Mouse (Mus musculus): ENCODE measurements at regions not wholly inside any gene's neighbourhood (a gene's known extent, or its start where the extent isn't known, plus 50 kb on each side); places are given as distances from the start of the nearest gene placed in this dataset.
"Not testable (repeated sequence)": the region's sequence is repeated elsewhere in the genome, so short reads cannot be mapped to it uniquely, and the experiment has no call there.

DNA sequence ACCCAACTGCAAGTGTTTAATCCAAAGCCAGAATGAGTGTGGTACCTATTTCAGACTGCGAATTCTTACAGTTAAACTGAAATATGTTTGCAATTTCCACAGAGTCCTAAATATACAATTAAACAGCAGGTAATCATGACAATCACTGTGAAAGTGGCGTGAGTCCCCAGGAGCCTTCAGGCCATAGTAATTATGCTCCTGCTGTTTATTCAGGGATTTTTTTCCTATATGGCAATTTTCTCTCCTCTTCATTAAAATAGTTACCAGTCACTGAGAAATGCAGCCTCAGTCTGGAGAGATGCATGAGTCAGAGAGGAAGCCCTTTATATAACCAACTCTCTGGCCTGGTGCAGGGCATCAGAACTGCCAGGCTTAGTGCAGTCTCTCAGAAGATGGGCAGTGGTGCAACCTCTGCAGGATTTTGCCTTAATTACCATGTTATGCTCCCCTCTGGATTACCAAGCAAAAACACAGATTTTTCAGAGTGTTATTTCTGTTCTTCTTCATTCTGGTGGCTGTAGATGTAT, 304.6 kb downstream of the Nek10 start:
- ATAC-seq (ENCODE audit: low read depth), result no peak
- WGBS, result 82% methylated on average over 2 of the region's 2 CpGs

DNA sequence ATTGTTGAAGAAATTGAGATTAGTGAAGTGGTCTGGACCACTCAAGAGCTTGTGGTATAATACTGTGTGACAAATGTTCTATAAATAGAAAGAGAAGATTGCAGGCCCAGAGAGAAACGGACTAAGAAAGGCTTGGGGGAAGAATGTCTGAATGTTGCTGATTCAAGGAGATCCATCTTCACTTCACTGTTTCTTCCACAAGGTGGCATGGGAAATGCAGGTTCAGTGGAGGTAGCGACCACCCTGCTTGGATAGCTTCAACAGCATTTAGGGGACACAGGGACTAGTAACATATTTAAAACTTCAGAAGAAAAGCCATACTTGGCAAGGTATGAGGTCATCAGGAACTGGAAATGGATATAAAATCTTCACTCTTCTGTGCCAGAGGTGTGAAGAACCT, 316.5 kb downstream of the Nek10 start:
- Histone ChIP-seq H3K9ac (ENCODE audit: low read length) (no peak overlapping the region), H3K27me3 (ENCODE audit: control insufficient read depth, insufficient read depth, low read depth, low read length) (no peaks in the 10 kb centered on the region), H3K4me3 (ENCODE audit: low read length) (no peak overlapping the region), H3K4me1 (replicated peaks; ENCODE audit: control insufficient read depth, insufficient read depth, low read length) (no peaks in the 10 kb centered on the region), H3K9me3 (ENCODE audit: control insufficient read depth, low read length) (no peaks in the 10 kb centered on the region), H3K36me3 (ENCODE audit: control insufficient read depth, insufficient read depth, low read length) (no peaks in the 10 kb centered on the region), H3K27ac (ENCODE audit: low read length) (no peak overlapping the region), H3K4me2 (ENCODE audit: low read depth, low read length) (no peak overlapping the region)
- no peak for ATAC-seq (ENCODE audit: low read depth)
- 41% methylated on average over 2 of the region's 2 CpGs for WGBS

More for the DNA sequence above, 304.6 kb downstream of the Nek10 start:
- H3K4me2 ChIP-seq (ENCODE audit: low read depth, low read length), result no peak overlapping the region
- H3K4me3 ChIP-seq (ENCODE audit: low read length), result no peak overlapping the region
- H3K4me1 ChIP-seq (replicated peaks; ENCODE audit: control insufficient read depth, insufficient read depth, low read length), result no peaks in the 10 kb centered on the region
- no peaks in the 10 kb centered on the region for H3K36me3 ChIP-seq (ENCODE audit: control insufficient read depth, insufficient read depth, low read length)
- no peak overlapping the region for H3K27ac ChIP-seq (ENCODE audit: low read length)
- H3K9me3 ChIP-seq (ENCODE audit: control insufficient read depth, low read length), result no peaks in the 10 kb centered on the region
- no peak overlapping the region for H3K9ac ChIP-seq (ENCODE audit: low read length)
- H3K27me3 ChIP-seq (ENCODE audit: control insufficient read depth, insufficient read depth, low read depth, low read length), result no peaks in the 10 kb centered on the region

DNA sequence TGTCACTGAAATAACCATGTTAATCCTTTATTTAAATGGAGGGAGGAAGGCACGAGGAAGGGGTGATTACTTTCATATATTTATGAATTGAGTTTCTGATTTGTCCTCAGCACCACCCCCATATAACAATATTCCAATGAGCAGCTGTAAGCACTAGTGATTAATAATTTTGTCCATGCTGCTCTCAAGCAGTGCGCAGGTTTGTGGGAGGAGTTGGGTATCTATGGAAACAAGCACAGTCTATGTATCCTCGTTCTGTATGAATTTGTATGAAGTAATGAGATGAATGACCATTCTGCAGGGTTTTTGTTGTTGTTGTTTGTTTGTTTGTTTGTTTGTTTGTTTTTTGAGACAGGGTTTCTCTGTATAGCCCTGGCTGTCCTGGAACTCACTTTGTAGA, 310.6 kb downstream of the Lrrc3b start:
- Histone ChIP-seq H3K9ac (ENCODE audit: low read length) (no peak overlapping the region), H3K27me3 (ENCODE audit: control insufficient read depth, insufficient read depth, low read depth, low read length) (no peaks in the 10 kb centered on the region), H3K4me3 (ENCODE audit: low read length) (no peak overlapping the region), H3K4me2 (ENCODE audit: low read depth, low read length) (no peak overlapping the region), H3K36me3 (ENCODE audit: control insufficient read depth, insufficient read depth, low read length) (no peaks in the 10 kb centered on the region), H3K4me1 (replicated peaks; ENCODE audit: control insufficient read depth, insufficient read depth, low read length) (no peaks in the 10 kb centered on the region), H3K27ac (ENCODE audit: low read length) (no peak overlapping the region), H3K9me3 (ENCODE audit: control insufficient read depth, low read length) (no peaks in the 10 kb centered on the region)
- no peak for ATAC-seq (ENCODE audit: low read depth)
- 73% methylated on average over 3 of the region's 3 CpGs for WGBS

DNA sequence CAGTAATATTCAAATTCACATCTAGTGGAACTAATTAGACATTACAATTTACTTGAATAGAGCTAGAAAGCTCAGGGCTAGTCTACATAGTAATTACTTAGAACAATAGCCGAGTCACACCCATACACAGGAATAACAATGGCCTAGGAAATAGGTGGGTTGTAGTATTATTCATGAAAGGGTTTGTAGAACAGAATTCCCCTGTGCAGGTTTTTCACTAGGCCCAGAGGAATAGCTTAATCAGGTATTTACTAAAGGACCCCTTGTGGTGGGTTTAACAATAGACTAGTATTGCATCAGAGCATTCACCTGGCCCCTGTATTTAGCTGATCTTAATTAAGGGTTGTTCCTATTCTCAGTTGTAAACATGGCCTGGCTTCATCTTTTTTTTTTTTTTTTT, 297.9 kb downstream of the Lrrc3b start:
- H3K36me3 ChIP-seq (ENCODE audit: control insufficient read depth, insufficient read depth, low read length); H3K9me3 ChIP-seq (ENCODE audit: control insufficient read depth, low read length); ATAC-seq (ENCODE audit: low read depth); H3K4me3 ChIP-seq (ENCODE audit: low read length); H3K27ac ChIP-seq (ENCODE audit: low read length); H3K4me2 ChIP-seq (ENCODE audit: low read depth, low read length); H3K4me1 ChIP-seq (replicated peaks; ENCODE audit: control insufficient read depth, insufficient read depth, low read length); H3K27me3 ChIP-seq (ENCODE audit: control insufficient read depth, insufficient read depth, low read depth, low read length); H3K9ac ChIP-seq (ENCODE audit: low read length): not testable (repeated sequence)
- 69% methylated on average over 1 of the region's 1 CpGs for WGBS

DNA sequence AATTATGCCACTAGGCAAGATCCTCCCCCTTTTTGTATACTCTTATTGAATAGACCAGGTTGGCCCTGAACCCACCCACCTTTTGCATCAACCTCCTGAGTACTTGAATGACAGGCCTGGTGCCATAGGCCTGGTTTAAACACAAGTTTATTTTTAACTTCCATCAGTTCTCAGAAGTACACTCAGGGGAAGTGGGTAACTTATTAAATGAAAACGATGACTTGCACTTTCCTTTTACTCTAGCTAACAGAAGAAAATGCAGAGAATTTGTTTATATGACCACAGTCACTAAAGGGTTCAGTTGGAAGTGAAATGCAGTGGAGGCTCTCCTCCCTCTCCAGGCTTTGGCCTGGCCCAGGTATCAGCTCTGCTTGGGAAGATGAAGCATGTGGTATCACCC, 295.9 kb downstream of the Lrrc3b start:
- Histone ChIP-seq H3K36me3 (ENCODE audit: control insufficient read depth, insufficient read depth, low read length) (no peaks in the 10 kb centered on the region), H3K9ac (ENCODE audit: low read length) (no peak overlapping the region), H3K9me3 (ENCODE audit: control insufficient read depth, low read length) (no peaks in the 10 kb centered on the region), H3K27ac (ENCODE audit: low read length) (no peak overlapping the region), H3K4me3 (ENCODE audit: low read length) (no peak overlapping the region), H3K27me3 (ENCODE audit: control insufficient read depth, insufficient read depth, low read depth, low read length) (no peaks in the 10 kb centered on the region), H3K4me1 (replicated peaks; ENCODE audit: control insufficient read depth, insufficient read depth, low read length) (no peaks in the 10 kb centered on the region), H3K4me2 (ENCODE audit: low read depth, low read length) (no peak overlapping the region)
- WGBS, result 55% methylated on average over 1 of the region's 1 CpGs
- ATAC-seq (ENCODE audit: low read depth), result no peak

DNA sequence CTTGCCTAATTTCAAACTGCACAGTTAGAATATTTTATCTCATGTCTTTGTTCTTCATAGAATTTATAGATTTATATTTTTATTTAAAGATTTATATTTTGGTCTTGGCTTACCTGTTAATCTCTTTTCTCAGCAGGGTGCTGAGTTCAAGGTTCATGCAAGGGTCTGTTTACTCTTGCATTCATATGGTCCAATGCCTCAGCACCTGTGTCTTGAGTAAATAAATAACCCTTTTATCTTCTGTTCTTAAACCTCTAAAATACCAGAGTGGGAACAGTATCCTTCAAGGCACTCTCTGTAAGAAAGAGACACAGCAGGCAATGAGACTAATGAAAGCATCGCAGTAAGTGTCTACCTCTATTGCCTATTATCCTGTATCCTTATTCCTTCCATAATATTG, 290.3 kb downstream of the Lrrc3b start:
- Histone ChIP-seq H3K4me3 (ENCODE audit: low read length) (no peak overlapping the region), H3K4me2 (ENCODE audit: low read depth, low read length) (no peak overlapping the region), H3K27me3 (ENCODE audit: control insufficient read depth, insufficient read depth, low read depth, low read length) (no peaks in the 10 kb centered on the region), H3K9ac (ENCODE audit: low read length) (no peak overlapping the region), H3K4me1 (replicated peaks; ENCODE audit: control insufficient read depth, insufficient read depth, low read length) (no peaks in the 10 kb centered on the region), H3K9me3 (ENCODE audit: control insufficient read depth, low read length) (no peaks in the 10 kb centered on the region), H3K36me3 (ENCODE audit: control insufficient read depth, insufficient read depth, low read length) (no peaks in the 10 kb centered on the region), H3K27ac (ENCODE audit: low read length) (no peak overlapping the region)
- 91% methylated on average over 1 of the region's 1 CpGs for WGBS
- no peak for ATAC-seq (ENCODE audit: low read depth)
